Mouse (Mus musculus): ENCODE data around the gene Dmac2.

Gene Dmac2

GRCm38 (mm10) chr7:25614831-25615705, 4.1 kb upstream of the Dmac2 start:
- DNase-seq (ENCODE audit: inconsistent age in 2 of 2, low spot score in 1 of 2), result no peak

- no peak for DNase-seq (ENCODE audit: inconsistent age in 2 of 2, low spot score in 1 of 2)
These were observed 3.6 kb upstream of the Dmac2 start, which contains the start of gene Erich4 for GRCm38 (mm10) chr7:25615706-25616011. Erich4 (minus strand) TSS chr7:25615892.

- DNase-seq (ENCODE audit: inconsistent age in 2 of 2, low spot score in 1 of 2), result peak in 1 of 2 experiments; percentile 25
These were observed 1.6 kb upstream of the Dmac2 start for GRCm38 (mm10) chr7:25617376-25618160.

GRCm38 (mm10) chr7:25619722-25619991, 443 bp downstream of the Dmac2 start:
- no peak for DNase-seq (ENCODE audit: inconsistent age in 2 of 2, low spot score in 1 of 2)

GRCm38 (mm10) chr7:25620101-25620500, 887 bp downstream of the Dmac2 start:
- DNase-seq (ENCODE audit: inconsistent age in 2 of 2, low spot score in 1 of 2), result no peak

GRCm38 (mm10) chr7:25620751-25621150, 1.5 kb downstream of the Dmac2 start:
- no peak for DNase-seq (ENCODE audit: inconsistent age in 2 of 2, low spot score in 1 of 2)

- DNase-seq (ENCODE audit: inconsistent age in 2 of 2, low spot score in 1 of 2), result no peak
These were observed 4.7 kb downstream of the Dmac2 start for GRCm38 (mm10) chr7:25623857-25624370.

GRCm38 (mm10) chr7:25624851-25625250, 5.6 kb downstream of the Dmac2 start:
- DNase-seq (ENCODE audit: inconsistent age in 2 of 2, low spot score in 1 of 2), result no peak

GRCm38 (mm10) chr7:25625594-25626250, 6.5 kb downstream of the Dmac2 start:
- peak in 1 of 2 experiments; percentile 65 for DNase-seq (ENCODE audit: inconsistent age in 2 of 2, low spot score in 1 of 2)

GRCm38 (mm10) chr7:25626509-25627430, 7.6 kb downstream of the Dmac2 start, which contains the start of gene B3gnt8:
B3gnt8 (plus strand) TSS chr7:25626654.
- peak; percentile 48 to 72 for DNase-seq (ENCODE audit: inconsistent age in 2 of 2, low spot score in 1 of 2)

GRCm38 (mm10) chr7:25627431-25628322, 8.5 kb downstream of the Dmac2 start:
- peak; percentile 68 to 85 for DNase-seq (ENCODE audit: inconsistent age in 2 of 2, low spot score in 1 of 2)

GRCm38 (mm10) chr7:25628323-25628620, 9.1 kb downstream of the Dmac2 start:
- no peak for DNase-seq (ENCODE audit: inconsistent age in 2 of 2, low spot score in 1 of 2)

- DNase-seq (ENCODE audit: inconsistent age in 2 of 2, low spot score in 1 of 2), result peak in 1 of 2 experiments; percentile 41
These were observed 13.5 kb downstream of the Dmac2 start for GRCm38 (mm10) chr7:25632679-25633078.

- DNase-seq (ENCODE audit: inconsistent age in 2 of 2, low spot score in 1 of 2), result no peak
These were observed 17.2 kb downstream of the Dmac2 start for GRCm38 (mm10) chr7:25636373-25636772.

- no peak for DNase-seq (ENCODE audit: inconsistent age in 2 of 2, low spot score in 1 of 2)
These were observed 17.9 kb downstream of the Dmac2 start for GRCm38 (mm10) chr7:25637099-25637498.

GRCm38 (mm10) chr7:25639754-25640153, 20.5 kb downstream of the Dmac2 start:
- DNase-seq (ENCODE audit: inconsistent age in 2 of 2, low spot score in 1 of 2), result no peak

GRCm38 (mm10) chr7:25644136-25644535, 24.9 kb downstream of the Dmac2 start:
- no peak for DNase-seq (ENCODE audit: inconsistent age in 2 of 2, low spot score in 1 of 2)

GRCm38 (mm10) chr7:25644631-25645030, 25.4 kb downstream of the Dmac2 start:
- no peak for DNase-seq (ENCODE audit: inconsistent age in 2 of 2, low spot score in 1 of 2)

GRCm38 (mm10) chr7:25645074-25645473, 25.9 kb downstream of the Dmac2 start:
- no peak for DNase-seq (ENCODE audit: inconsistent age in 2 of 2, low spot score in 1 of 2)

Measured in adrenal gland, adult (tissue).